ENCODE assay signal across 14 mouse cellular contexts in the genomic region with DNA sequence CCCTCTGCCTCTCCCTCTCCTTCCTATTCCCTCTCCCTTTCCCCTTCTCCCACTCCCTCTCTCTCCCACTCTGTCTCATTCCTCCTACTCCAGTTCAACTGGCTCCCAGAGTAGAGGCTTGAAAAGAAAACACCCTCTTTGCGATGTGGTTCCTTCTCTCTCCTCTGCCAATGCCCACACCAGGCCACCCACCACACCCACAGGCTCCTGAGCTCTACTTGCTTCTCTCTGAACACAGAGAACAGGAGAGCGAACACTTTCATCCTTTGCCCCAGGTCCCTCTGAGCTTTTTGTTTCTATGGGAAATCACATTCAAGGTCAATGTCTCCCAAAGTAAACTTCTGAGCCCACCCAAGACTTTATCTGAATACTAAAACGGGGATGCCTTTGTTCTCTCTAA.
"Had no signal": no experiment of that assay in that cellular context is flagged by ENCODE, and none has a peak within 500 bp of the region (broad histone marks: within the 10 kb centered on the region; RNA-seq: fewer than 3 reads in every experiment).

No protein-coding gene starts in this region.

- H3K9ac ChIP-seq: limb, embryonic 12.5 days; liver, embryonic 13.5 days; liver, postnatal 0 days; neural tube, embryonic 12.5 days had no signal

- DNase-seq: kidney, adult 8-10 months; kidney, postnatal 25 days; liver; liver, embryonic 13.5 days; liver, postnatal 0 days; lung, postnatal 36 days; right cerebral cortex, postnatal 4 days; spleen, adult 18-20 months; thymus, adult 18-20 months; thymus, postnatal 14 days had no signal

- H3K9me3 ChIP-seq: limb, embryonic 12.5 days; liver, embryonic 13.5 days; neural tube, embryonic 12.5 days had no signal

- H3K4me3 ChIP-seq: left cerebral cortex, adult 2 months; limb, embryonic 12.5 days; liver, embryonic 13.5 days; neural tube, embryonic 12.5 days had no signal

- H3K4me1 ChIP-seq: liver, embryonic 13.5 days had no signal

- H3K36me3 ChIP-seq: limb, embryonic 12.5 days; liver, embryonic 13.5 days; neural tube, embryonic 12.5 days had no signal

- H3K4me2 ChIP-seq: limb, embryonic 12.5 days; liver, embryonic 13.5 days had no signal

- H3K27ac ChIP-seq: left cerebral cortex, adult 2 months; limb, embryonic 12.5 days; liver, embryonic 13.5 days; neural tube, embryonic 12.5 days had no signal

- ATAC-seq: intestine, postnatal 0 days; liver, postnatal 0 days had no signal
